In genomic region chr16:8579546-8579945, GRCm38 (mm10) we compare ENCODE assay signal across 16 mouse cellular contexts. TPM values are rescaled to one million over a fixed set of nuclear protein-coding genes. Genes with fewer than 3 reads are reported as not detected.
A peak's percentile ranks its signal among the peaks of the same experiment; 100 is the strongest.
DNase-seq lines count a peak whose midpoint lies in the region; ATAC-seq and TF ChIP-seq lines count a peak whose summit lies in the region.
"Had no signal": no experiment of that assay in that cellular context is flagged by ENCODE, and none has a peak within 500 bp of the region (broad histone marks: within the 10 kb centered on the region; RNA-seq: fewer than 3 reads in every experiment).

No protein-coding gene starts in this region.

- no peak for TF ChIP-seq CTCF in G1E (IDR thresholded peaks at IDR 0.05; ENCODE audit: low read depth, low read length)
- TF ChIP-seq CTCF in kidney, adult 2 months (conservative IDR thresholded peaks at IDR 0.05; ENCODE audit: insufficient read depth, insufficient read length, low read depth, low read length) = no peak

- 0 out of 2 replicates have a peak, but pooled peaks have one; percentile 15 for ATAC-seq in G1E (ENCODE audit: extremely low read depth, insufficient number of reproducible peaks, low FRiP score, poor library complexity, severe bottlenecking)
- ATAC-seq: forebrain, postnatal 0 days; lung, postnatal 0 days had no signal

- no peaks in the 10 kb centered on the region for H3K4me1 ChIP-seq in heart, embryonic 10.5 days
- no peaks in the 10 kb centered on the region for H3K4me1 ChIP-seq in G1E (ENCODE audit: insufficient read depth, low read depth, low read length)
- peaks cover 7% of the 10 kb centered on the region; the same call in 1 of the 2 replicates for H3K4me1 ChIP-seq in limb, embryonic 10.5 days
- no peaks in the 10 kb centered on the region for H3K4me1 ChIP-seq in kidney, adult 2 months (ENCODE audit: control insufficient read depth, insufficient read depth, low read length)
- H3K4me1 ChIP-seq: kidney, embryonic 15.5 days; limb, embryonic 15.5 days; midbrain, embryonic 12.5 days had no signal

- no peak overlapping the region for H3K4me3 ChIP-seq in heart, embryonic 10.5 days
- no peak overlapping the region for H3K4me3 ChIP-seq in G1E (ENCODE audit: low read depth, low read length)
- H3K4me3 ChIP-seq in limb, embryonic 10.5 days = no peak overlapping the region
- no peak overlapping the region for H3K4me3 ChIP-seq in kidney, adult 2 months (ENCODE audit: insufficient read depth, low read depth, low read length)
- H3K4me3 ChIP-seq: kidney, embryonic 15.5 days; limb, embryonic 15.5 days; midbrain, embryonic 12.5 days had no signal

- no peak for TF ChIP-seq POLR2A in kidney, adult 2 months (IDR thresholded peaks at IDR 0.05; ENCODE audit: low read depth, low read length)

- intact Hi-C loops in heart, postnatal 14 days (cut with DNase I) = no loop called here
- intact Hi-C loops in left cerebral cortex, postnatal 14 days (cut with DNase I) = no loop called here
- intact Hi-C loops in left cerebral cortex, postnatal 4 days (cut with DNase I) = no loop called here

- 0 out of 2 replicates have a peak, but pooled peaks cover 5% of the 10 kb centered on the region for H3K9me3 ChIP-seq in heart, embryonic 10.5 days
- H3K9me3 ChIP-seq in G1E (replicated peaks) = no peaks in the 10 kb centered on the region
- no peaks in the 10 kb centered on the region for H3K9me3 ChIP-seq in limb, embryonic 10.5 days (replicated peaks)
- H3K9me3 ChIP-seq: kidney, embryonic 15.5 days; limb, embryonic 15.5 days had no signal

- 75% methylated on average over 5 of the region's 5 CpGs for WGBS in heart, embryonic 10.5 days
- 85% methylated on average over 5 of the region's 5 CpGs for WGBS in limb, embryonic 10.5 days
- 78% methylated on average over 5 of the region's 5 CpGs for WGBS in kidney, adult 2 months

- H3K27me3 ChIP-seq in heart, embryonic 10.5 days (ENCODE audit: insufficient read depth, poor library complexity, severe bottlenecking) = no peaks in the 10 kb centered on the region
- no peaks in the 10 kb centered on the region; the same call in 1 of the 2 replicates for H3K27me3 ChIP-seq in G1E (ENCODE audit: insufficient read depth, low read length)
- H3K27me3 ChIP-seq in limb, embryonic 10.5 days (ENCODE audit: low read depth, poor library complexity, severe bottlenecking) = no peaks in the 10 kb centered on the region
- no peaks in the 10 kb centered on the region for H3K27me3 ChIP-seq in kidney, adult 2 months (replicated peaks; ENCODE audit: control insufficient read depth, insufficient read depth, low read length)
- H3K27me3 ChIP-seq: kidney, embryonic 15.5 days; limb, embryonic 15.5 days; midbrain, embryonic 12.5 days had no signal

- peaks cover 21% of the 10 kb centered on the region for H3K36me3 ChIP-seq in heart, embryonic 10.5 days
- no peaks in the 10 kb centered on the region for H3K36me3 ChIP-seq in G1E (replicated peaks)
- peaks cover 11% of the 10 kb centered on the region; the same call in 1 of the 2 replicates for H3K36me3 ChIP-seq in limb, embryonic 10.5 days
- H3K36me3 ChIP-seq in kidney, adult 2 months (ENCODE audit: control insufficient read depth, insufficient read depth, low read length) = peaks cover 6% of the 10 kb centered on the region

- H3K27ac ChIP-seq in heart, embryonic 10.5 days = no peak overlapping the region
- H3K27ac ChIP-seq in limb, embryonic 10.5 days = no peak overlapping the region
- no peak overlapping the region for H3K27ac ChIP-seq in kidney, adult 2 months (ENCODE audit: insufficient read depth, low read depth, low read length)
- H3K27ac ChIP-seq: kidney, embryonic 15.5 days; limb, embryonic 15.5 days; midbrain, embryonic 12.5 days had no signal

- peak; percentile 59 for DNase-seq in heart, embryonic 10.5 days (ENCODE audit: low spot score)
- DNase-seq in heart, postnatal 14 days = no peak
- DNase-seq in G1E (ENCODE audit: low spot score) = no peak
- peak; percentile 22 for DNase-seq in limb, embryonic 10.5 days (ENCODE audit: low spot score)
- DNase-seq in thymus, postnatal 14 days = peak; percentile 71
- no peak for DNase-seq in left cerebral cortex, postnatal 14 days (ENCODE audit: low spot score in 2 of 2)
- no peak for DNase-seq in left cerebral cortex, postnatal 4 days
- DNase-seq in kidney, adult 2 months = no peak
- DNase-seq: adrenal gland, postnatal 14 days; cerebellum, adult 11-12 months; embryo, embryonic 11 days; forebrain, postnatal 0 days had no signal

RNA-seq across cellular contexts. Expression of gene Pmm2, which starts 57.9 kb away (rescaled TPM):
- 49.1 and 52.8 TPM in 2 replicates for polyA plus RNA-seq in heart, embryonic 10.5 days (2016; fragmentation: Nextera tagmentation; extraction: Ambion mirVana)
- 10 to 100 TPM; 30.0 to 32.2 TPM for total RNA-seq in heart, postnatal 14 days (2021)
- total RNA-seq in G1E (2014; fragmentation: Nextera tagmentation) (57.3 and 74.3 TPM in 2 replicates), G1E (2017) (122 and 127 TPM in 2 replicates)
- polyA plus RNA-seq in G1E (2012) = 12.1 and 28.2 TPM in 2 replicates
- 54.6 and 61.2 TPM in 2 replicates for polyA plus RNA-seq in limb, embryonic 10.5 days (2016; fragmentation: Nextera tagmentation; extraction: Ambion mirVana)
- 10 to 100 TPM; 33.7 to 33.8 TPM for total RNA-seq in left cerebral cortex, postnatal 14 days (2021)
- total RNA-seq in left cerebral cortex, postnatal 4 days (2021) = 10 to 100 TPM; 41.4 to 42.9 TPM
- polyA plus RNA-seq in kidney, adult 2 months (2012; rRNA removed) = 64.2 and 66.6 TPM in 2 replicates

RNA-seq across cellular contexts. Expression of gene Tmem186, which starts 58.0 kb away (rescaled TPM):
- polyA plus RNA-seq in heart, embryonic 10.5 days (2016; fragmentation: Nextera tagmentation; extraction: Ambion mirVana) = 19.2 and 20.9 TPM in 2 replicates
- total RNA-seq in heart, postnatal 14 days (2021) = 10 to 100 TPM; 15.5 to 15.6 TPM
- 13.6 and 21.2 TPM in 2 replicates for total RNA-seq in G1E (2014; fragmentation: Nextera tagmentation)
- 28.9 and 31.0 TPM in 2 replicates for total RNA-seq in G1E (2017)
- polyA plus RNA-seq in G1E (2012) = 9.7 and 11.4 TPM in 2 replicates
- polyA plus RNA-seq in limb, embryonic 10.5 days (2016; fragmentation: Nextera tagmentation; extraction: Ambion mirVana) = 22.9 and 26.0 TPM in 2 replicates
- total RNA-seq in left cerebral cortex, postnatal 14 days (2021) = 10 to 100 TPM; 11.2 to 12.6 TPM
- 10 to 100 TPM; 14.3 TPM for total RNA-seq in left cerebral cortex, postnatal 4 days (2021)
- 13.4 and 13.8 TPM in 2 replicates for polyA plus RNA-seq in kidney, adult 2 months (2012; rRNA removed)

Comparison
In these comparisons a context has a peak if more than half of its experiments do, and no peak if none do; other contexts are left out.
1. DNase-seq: peak in heart, embryonic 10.5 days (single experiment), limb, embryonic 10.5 days (single experiment) and thymus, postnatal 14 days (single experiment); none in heart, postnatal 14 days (0 of 2), G1E (single experiment), left cerebral cortex, postnatal 14 days (0 of 2), left cerebral cortex, postnatal 4 days (single experiment) and kidney, adult 2 months (single experiment).